Mouse (Mus musculus) testis, adult 2 months (tissue): ENCODE data around the gene Zbtb22.
"Not testable (repeated sequence)": the region's sequence is repeated elsewhere in the genome, so short reads cannot be mapped to it uniquely, and the experiment has no call there.

Experiments used
- CTCF ChIP-seq: fragments of 200-500 bp; IDR thresholded peaks from 2 replicates; pipeline ENCODE4 v1.5.1; 2012; ENCODE audit warnings: low read depth, mild to moderate bottlenecking, inconsistent platforms, low read length, moderate library complexity; ENCODE audit not compliant: control insufficient read depth, insufficient read depth, insufficient replicate concordance
- POLR2A ChIP-seq: fragments of 200-500 bp; IDR thresholded peaks from 2 replicates; pipeline ENCODE4 v1.6.1; 2012; ENCODE audit warnings: low read depth, mild to moderate bottlenecking, inconsistent platforms, low read length, moderate library complexity; ENCODE audit not compliant: control insufficient read depth

- TF ChIP-seq CTCF, POLR2A: not testable (repeated sequence)
Observed at GRCm38 (mm10) chr17:33904835-33905234, 10.9 kb upstream of the Zbtb22 start, which contains the start of gene Platr17.
